Mouse (Mus musculus): ENCODE results near the gene Ins2.

GRCm38 (mm10) chr7:142725973-142726372 lies 17.2 kb downstream of the Ins2 start:
- TF ChIP-seq POLR2A (IDR thresholded peaks at IDR 0.05; ENCODE audit: insufficient read depth, low read depth, low read length) = no peak
- TF ChIP-seq CTCF (IDR thresholded peaks at IDR 0.05; ENCODE audit: insufficient read depth, low read depth, low read length) = no peak

All from olfactory bulb, adult 2 months (tissue).